Comparison of ENCODE assay signal across 13 mouse cellular contexts in the genomic region with DNA sequence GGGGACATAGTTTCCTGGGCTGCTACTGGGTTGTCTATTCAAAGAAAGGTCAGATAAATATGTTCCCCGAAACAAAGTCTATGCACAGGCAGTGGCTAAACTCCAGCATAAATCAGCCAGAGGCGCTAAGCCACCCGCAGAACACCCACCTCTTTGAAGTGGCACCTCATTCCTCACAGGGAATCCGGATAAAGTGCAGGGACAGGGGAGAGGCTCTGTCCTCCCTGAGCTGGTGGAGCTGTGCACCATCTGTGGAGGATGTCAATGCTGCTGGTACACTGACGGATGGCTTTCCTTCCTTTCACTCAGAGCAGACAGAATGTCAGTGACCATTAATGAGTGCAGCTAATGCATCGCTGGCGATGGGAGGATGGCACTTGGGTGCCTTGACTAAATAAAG. TPM values are rescaled to one million over a fixed set of nuclear protein-coding genes. Genes with fewer than 3 reads are reported as not detected.
DNase-seq lines count a peak whose midpoint lies in the region; ATAC-seq and TF ChIP-seq lines count a peak whose summit lies in the region.
"Had no signal": no experiment of that assay in that cellular context is flagged by ENCODE, and none has a peak within 500 bp of the region (broad histone marks: within the 10 kb centered on the region; RNA-seq: fewer than 3 reads in every experiment).

No protein-coding gene starts in this region.

- peaks cover 23% of the 10 kb centered on the region for H3K27me3 ChIP-seq in heart, embryonic 16.5 days (ENCODE audit: control insufficient read depth, insufficient read depth, low read length)
- H3K27me3 ChIP-seq in E14TG2a.4 (ENCODE audit: insufficient read depth, low read length): peaks cover 83% of the 10 kb centered on the region
- no peaks in the 10 kb centered on the region; the same call in 1 of the 2 replicates for H3K27me3 ChIP-seq in forebrain, embryonic 16.5 days (replicated peaks; ENCODE audit: control insufficient read depth, insufficient read depth, low read length)
- H3K27me3 ChIP-seq in intestine, postnatal 0 days (replicated peaks; ENCODE audit: control insufficient read depth, insufficient read depth, low read length): 0 out of 2 replicates have a peak, but pooled peaks cover 4% of the 10 kb centered on the region
- peaks cover 60% of the 10 kb centered on the region for H3K27me3 ChIP-seq in limb, embryonic 10.5 days (ENCODE audit: low read depth, poor library complexity, severe bottlenecking)

- WGBS in heart, embryonic 16.5 days: 20% methylated on average over 7 of the region's 7 CpGs
- 30% methylated on average over 7 of the region's 7 CpGs for WGBS in forebrain, embryonic 16.5 days
- WGBS in intestine, postnatal 0 days: 30% methylated on average over 7 of the region's 7 CpGs
- WGBS in limb, embryonic 10.5 days: 14% methylated on average over 7 of the region's 7 CpGs

- DNase-seq in heart, postnatal 4 days: no peak
- DNase-seq in brain, adult 2 months (ENCODE audit: low read depth, low spot score): peak; percentile 20
- no peak for DNase-seq in limb, embryonic 10.5 days (ENCODE audit: low spot score)
- DNase-seq: gastrocnemius, postnatal 25 days; kidney, adult 8-10 months; spleen, adult 18-20 months had no signal

- ATAC-seq in heart, embryonic 16.5 days (replicated peaks; ENCODE audit: extremely low read depth, insufficient read depth, low FRiP score): no peak
- ATAC-seq in forebrain, embryonic 16.5 days: no peak
- ATAC-seq in intestine, postnatal 0 days: no peak

- peak overlapping the region; percentile 45 for H3K4me2 ChIP-seq in heart, embryonic 16.5 days (ENCODE audit: low read depth, low read length)
- peak overlapping the region; percentile 16; the same call in 1 of the 2 replicates for H3K4me2 ChIP-seq in forebrain, embryonic 16.5 days (ENCODE audit: low read length)
- H3K4me2 ChIP-seq in intestine, postnatal 0 days (replicated peaks; ENCODE audit: low read depth): no peak overlapping the region
- H3K4me2 ChIP-seq: limb, embryonic 12.5 days; lung, embryonic 15.5 days; midbrain, embryonic 12.5 days had no signal

- no peak overlapping the region for H3K4me3 ChIP-seq in heart, embryonic 16.5 days (ENCODE audit: low read length)
- H3K4me3 ChIP-seq in E14TG2a.4 (replicated peaks; ENCODE audit: low read length): peak overlapping the region; percentile 24; the same call in 1 of the 2 replicates
- no peak overlapping the region for H3K4me3 ChIP-seq in forebrain, embryonic 16.5 days (replicated peaks; ENCODE audit: low read length)
- H3K4me3 ChIP-seq in intestine, postnatal 0 days (ENCODE audit: low read depth, low read length): no peak overlapping the region
- no peak overlapping the region for H3K4me3 ChIP-seq in limb, embryonic 10.5 days
- H3K4me3 ChIP-seq: limb, embryonic 12.5 days; lung, embryonic 15.5 days; midbrain, embryonic 12.5 days had no signal

- peaks cover 11% of the 10 kb centered on the region for H3K4me1 ChIP-seq in heart, embryonic 16.5 days (ENCODE audit: control insufficient read depth, insufficient read depth, low read length)
- peaks cover 58% of the 10 kb centered on the region for H3K4me1 ChIP-seq in E14TG2a.4 (replicated peaks; ENCODE audit: low read depth, low read length)
- peaks cover 13% of the 10 kb centered on the region for H3K4me1 ChIP-seq in forebrain, embryonic 16.5 days (replicated peaks; ENCODE audit: control insufficient read depth, insufficient read depth, low read length)
- H3K4me1 ChIP-seq in intestine, postnatal 0 days (replicated peaks; ENCODE audit: control insufficient read depth, insufficient read depth, low read length): no peaks in the 10 kb centered on the region
- H3K4me1 ChIP-seq in limb, embryonic 10.5 days: peaks cover 34% of the 10 kb centered on the region
- H3K4me1 ChIP-seq: lung, embryonic 15.5 days had no signal

- H3K9ac ChIP-seq in heart, embryonic 16.5 days (ENCODE audit: low read length): no peak overlapping the region
- H3K9ac ChIP-seq in forebrain, embryonic 16.5 days (replicated peaks; ENCODE audit: low read depth, low read length): no peak overlapping the region
- H3K9ac ChIP-seq in intestine, postnatal 0 days (ENCODE audit: low read depth, low read length): no peak overlapping the region
- H3K9ac ChIP-seq: limb, embryonic 12.5 days; lung, embryonic 15.5 days; midbrain, embryonic 12.5 days had no signal

- TF ChIP-seq CTCF in E14TG2a.4 (conservative IDR thresholded peaks at IDR 0.05; ENCODE audit: low read length): no peak
- no peak for TF ChIP-seq CTCF in intestine, postnatal 0 days (IDR thresholded peaks at IDR 0.05; ENCODE audit: low read depth)

- no peaks in the 10 kb centered on the region for H3K9me3 ChIP-seq in heart, embryonic 16.5 days (replicated peaks; ENCODE audit: control insufficient read depth, low read length)
- H3K9me3 ChIP-seq in E14TG2a.4 (ENCODE audit: low read length): peaks cover 5% of the 10 kb centered on the region; the same call in 1 of the 2 replicates
- no peaks in the 10 kb centered on the region for H3K9me3 ChIP-seq in forebrain, embryonic 16.5 days (ENCODE audit: control insufficient read depth, low read length)
- H3K9me3 ChIP-seq in intestine, postnatal 0 days (ENCODE audit: control insufficient read depth): no peaks in the 10 kb centered on the region
- no peaks in the 10 kb centered on the region for H3K9me3 ChIP-seq in limb, embryonic 10.5 days (replicated peaks)
- H3K9me3 ChIP-seq: limb, embryonic 12.5 days; lung, embryonic 15.5 days; midbrain, embryonic 12.5 days had no signal

- H3K27ac ChIP-seq in heart, embryonic 16.5 days (ENCODE audit: low read length): no peak overlapping the region
- no peak overlapping the region for H3K27ac ChIP-seq in forebrain, embryonic 16.5 days (ENCODE audit: low read length)
- H3K27ac ChIP-seq in intestine, postnatal 0 days (ENCODE audit: low read depth, low read length): no peak overlapping the region
- H3K27ac ChIP-seq in limb, embryonic 10.5 days: no peak overlapping the region
- H3K27ac ChIP-seq: limb, embryonic 12.5 days; lung, embryonic 15.5 days; midbrain, embryonic 12.5 days had no signal

- H3K36me3 ChIP-seq in heart, embryonic 16.5 days (ENCODE audit: control insufficient read depth, insufficient read depth): no peaks in the 10 kb centered on the region
- H3K36me3 ChIP-seq in E14TG2a.4 (ENCODE audit: insufficient read depth, low read length): no peaks in the 10 kb centered on the region
- no peaks in the 10 kb centered on the region for H3K36me3 ChIP-seq in forebrain, embryonic 16.5 days (ENCODE audit: control insufficient read depth, insufficient read depth)
- no peaks in the 10 kb centered on the region for H3K36me3 ChIP-seq in intestine, postnatal 0 days (ENCODE audit: control insufficient read depth, insufficient read depth)
- no peaks in the 10 kb centered on the region for H3K36me3 ChIP-seq in limb, embryonic 10.5 days
- H3K36me3 ChIP-seq: limb, embryonic 12.5 days; lung, embryonic 15.5 days; midbrain, embryonic 12.5 days had no signal

RNA-seq across cellular contexts. Expression of a gene that starts 7.1 kb away (rescaled TPM):
- polyA plus RNA-seq in heart, embryonic 16.5 days (2015; fragmentation: Nextera tagmentation; extraction: Ambion mirVana): 0.17 and 0.30 TPM in 2 replicates
- not detected for total RNA-seq in heart, postnatal 4 days (2021)
- 0.68 and 0.70 TPM in 2 replicates for polyA plus RNA-seq in forebrain, embryonic 16.5 days (2015; fragmentation: Nextera tagmentation; extraction: Ambion mirVana)
- polyA plus RNA-seq in intestine, postnatal 0 days (2015; fragmentation: Nextera tagmentation; extraction: Ambion mirVana): 0.14 TPM in 1 of 2 replicates, not detected in the other
- not detected in 2 replicates for polyA plus RNA-seq in limb, embryonic 10.5 days (2016; fragmentation: Nextera tagmentation; extraction: Ambion mirVana)
- total RNA-seq: gastrocnemius, postnatal 25 days had no signal
- polyA plus RNA-seq: limb, embryonic 12.5 days; midbrain, embryonic 12.5 days had no signal

RNA-seq across cellular contexts. Expression of a gene that starts 59.2 kb away (rescaled TPM):
- polyA plus RNA-seq in heart, embryonic 16.5 days (2015; fragmentation: Nextera tagmentation; extraction: Ambion mirVana): 10.3 and 12.3 TPM in 2 replicates
- 10 to 100 TPM in 1 of 2 experiments, 1 to 10 TPM in 1; 9.7 to 11.3 TPM for total RNA-seq in heart, postnatal 4 days (2021)
- 25.2 and 29.6 TPM in 2 replicates for polyA plus RNA-seq in forebrain, embryonic 16.5 days (2015; fragmentation: Nextera tagmentation; extraction: Ambion mirVana)
- polyA plus RNA-seq in intestine, postnatal 0 days (2015; fragmentation: Nextera tagmentation; extraction: Ambion mirVana): 11.1 and 13.3 TPM in 2 replicates
- polyA plus RNA-seq in limb, embryonic 10.5 days (2016; fragmentation: Nextera tagmentation; extraction: Ambion mirVana): 15.8 and 21.1 TPM in 2 replicates
